Mouse (Mus musculus): ENCODE measurements around the gene Cacna1d. TPM values are rescaled to one million over a fixed set of nuclear protein-coding genes. Genes with fewer than 3 reads are reported as not detected.

Cacna1d gene
- total RNA-seq, 2 experiments from 2014 or later: 0.27 to 0.64 TPM

DNA sequence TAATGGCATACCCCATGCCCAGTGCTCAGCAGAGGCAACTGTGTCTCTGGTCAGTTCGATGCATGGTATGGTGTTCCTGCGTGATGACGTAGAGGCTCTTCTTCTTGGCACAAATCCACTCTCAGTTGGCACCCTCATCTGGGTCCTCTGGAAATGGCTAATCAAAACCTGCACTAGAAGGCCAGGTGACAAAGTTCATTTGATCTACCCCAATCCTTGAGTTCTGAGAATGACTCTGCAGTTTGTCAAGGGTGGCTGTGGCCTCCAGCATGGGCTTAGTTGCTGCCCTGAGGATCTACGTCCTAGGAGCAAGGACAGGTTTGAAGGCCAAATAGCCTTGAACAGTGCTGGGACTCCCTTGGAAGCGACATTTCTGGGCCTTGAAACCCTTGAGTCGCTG is 472.4 kb downstream of the Cacna1d start:
- DNase-seq: no peak

DNA sequence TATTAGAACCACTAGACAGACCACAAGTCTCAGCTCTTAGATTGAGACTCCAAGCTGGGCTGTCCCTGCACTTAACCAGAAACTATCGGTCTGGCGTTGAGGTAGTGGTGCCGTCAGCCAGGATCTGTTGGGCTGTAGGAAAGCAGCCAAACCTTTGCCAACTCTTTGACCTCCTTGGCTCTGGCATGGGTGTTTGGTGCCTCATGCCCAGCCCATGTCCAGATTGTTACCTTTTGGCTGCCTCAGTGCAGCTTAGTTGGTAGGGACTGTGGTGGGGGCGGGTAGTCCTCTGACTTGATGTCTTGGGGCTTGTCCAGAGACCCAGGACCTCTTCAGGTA is 472.8 kb downstream of the Cacna1d start:
- peak; percentile 19 for DNase-seq

DNA sequence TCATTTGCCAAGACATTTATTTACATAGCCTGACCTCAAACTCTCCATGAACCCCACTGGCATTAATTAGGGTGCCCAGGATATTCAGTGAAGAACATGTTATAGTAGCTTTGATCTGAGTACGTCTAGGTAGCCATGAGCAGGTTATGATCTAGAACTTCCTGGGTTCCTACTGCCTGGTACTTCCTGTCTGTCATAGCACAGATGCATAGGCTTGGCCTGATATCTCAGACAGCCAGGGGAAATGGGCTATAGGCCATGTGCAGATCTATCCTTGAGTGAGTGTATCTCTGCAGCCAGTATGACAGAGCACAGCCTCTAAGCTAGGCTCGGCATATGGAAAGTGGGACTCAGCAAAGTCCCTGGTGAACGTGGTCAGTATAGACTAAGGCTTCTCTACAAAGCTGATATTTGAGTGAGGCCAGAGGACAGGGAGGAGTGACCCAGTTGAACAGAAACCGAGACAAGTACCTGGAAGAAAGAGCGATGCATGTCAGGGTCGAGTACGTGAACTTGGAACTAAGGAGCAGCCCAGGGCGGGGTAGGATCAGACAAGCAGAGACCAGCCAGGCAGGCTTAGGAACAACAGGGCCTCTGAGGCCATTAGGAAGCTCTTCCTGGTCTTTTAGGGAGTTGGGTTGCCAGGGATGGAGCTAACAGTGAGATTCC is 473.3 kb downstream of the Cacna1d start:
- DNase-seq: no peak

DNA sequence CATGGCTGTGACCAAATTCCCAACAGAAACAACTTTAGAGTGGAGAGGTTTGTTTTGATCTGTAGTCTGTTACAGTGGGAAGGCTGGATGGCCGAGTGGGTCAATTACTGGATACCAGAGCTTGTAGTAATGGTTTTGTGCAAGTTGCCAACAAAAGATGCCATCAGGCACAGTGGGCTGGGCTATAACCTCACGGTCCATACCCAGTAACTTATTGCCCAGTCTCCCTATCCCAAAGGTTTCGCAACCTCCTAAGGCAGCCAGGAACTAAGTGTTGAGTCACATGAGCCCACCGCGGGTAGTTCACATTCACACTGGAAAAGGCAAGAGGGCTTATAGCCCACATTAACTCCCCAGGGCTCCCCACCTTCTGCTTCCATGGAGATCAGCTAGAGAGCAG is 474.6 kb downstream of the Cacna1d start:
- DNase-seq: no peak

DNA sequence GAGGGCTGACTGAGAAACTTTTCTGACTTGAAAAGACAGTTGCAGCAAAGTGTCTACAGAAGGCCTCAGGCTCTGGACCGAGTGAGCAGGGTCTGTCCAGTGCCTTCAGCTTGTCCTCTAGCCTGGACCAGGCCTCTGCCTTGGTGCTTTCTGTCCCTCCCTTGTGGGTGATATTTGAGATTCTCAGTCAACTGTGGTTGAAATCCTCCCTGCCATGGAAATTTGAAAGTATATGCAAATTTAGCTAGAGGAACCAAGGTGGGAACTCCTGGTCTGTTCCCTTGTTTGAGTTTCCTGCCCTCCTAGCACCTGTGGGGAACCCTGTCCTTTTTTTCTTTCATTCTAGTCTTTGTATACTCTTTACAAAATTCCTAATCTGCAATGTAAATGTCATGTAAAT is 476.2 kb downstream of the Cacna1d start:
- DNase-seq: no peak

DNA sequence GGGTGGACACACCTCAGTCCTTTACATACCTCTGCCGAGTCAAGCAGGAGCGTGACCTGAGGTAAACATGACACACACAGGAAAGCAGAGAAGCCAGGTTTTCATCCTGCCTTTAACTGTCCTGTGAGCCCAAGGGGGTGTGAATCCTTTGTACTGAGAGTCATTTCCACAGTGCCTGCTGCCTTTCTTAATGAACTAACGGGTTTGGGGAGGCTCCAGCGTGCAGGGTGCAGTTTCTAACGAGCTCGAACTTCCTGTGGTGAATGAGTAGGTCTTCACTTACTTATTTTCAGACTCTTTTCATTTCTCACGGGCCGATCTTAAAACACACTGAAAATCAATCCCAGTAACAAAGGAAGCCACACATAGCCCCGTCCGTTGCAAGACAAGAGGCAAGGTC is 476.8 kb downstream of the Cacna1d start:
- DNase-seq: no peak

DNA sequence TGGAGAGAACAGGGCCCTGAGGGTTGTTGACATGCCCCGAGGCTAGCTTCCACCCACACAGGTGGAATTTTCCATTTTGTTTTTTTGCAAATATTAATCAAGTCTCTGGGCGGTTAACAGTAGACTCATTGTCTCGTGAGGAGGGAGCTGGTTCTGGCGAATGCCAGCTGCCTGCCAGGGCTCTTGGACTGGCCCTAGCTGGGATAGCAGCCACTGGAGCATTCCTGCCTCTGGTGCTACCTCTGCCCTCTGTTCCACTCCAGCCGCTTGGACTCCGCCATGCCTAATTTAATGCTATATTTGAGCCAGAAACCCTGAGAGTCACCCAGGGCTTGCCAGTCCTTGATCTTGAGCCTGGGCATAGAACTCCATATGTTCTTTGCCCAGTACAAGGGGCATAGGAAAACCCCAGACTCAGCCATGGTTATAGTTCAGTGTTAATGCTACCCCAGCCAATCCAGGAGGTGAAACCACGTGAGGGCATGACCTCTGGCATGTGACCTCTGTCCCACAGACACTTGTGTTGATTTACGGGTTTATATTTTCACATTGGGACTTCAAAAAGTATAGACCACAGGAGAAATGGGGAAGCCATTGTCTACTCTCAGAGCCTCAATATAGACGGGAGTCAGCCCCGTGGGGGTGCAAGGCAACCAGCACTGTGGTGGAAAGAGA is 479.2 kb downstream of the Cacna1d start:
- DNase-seq: peak; percentile 13

DNA sequence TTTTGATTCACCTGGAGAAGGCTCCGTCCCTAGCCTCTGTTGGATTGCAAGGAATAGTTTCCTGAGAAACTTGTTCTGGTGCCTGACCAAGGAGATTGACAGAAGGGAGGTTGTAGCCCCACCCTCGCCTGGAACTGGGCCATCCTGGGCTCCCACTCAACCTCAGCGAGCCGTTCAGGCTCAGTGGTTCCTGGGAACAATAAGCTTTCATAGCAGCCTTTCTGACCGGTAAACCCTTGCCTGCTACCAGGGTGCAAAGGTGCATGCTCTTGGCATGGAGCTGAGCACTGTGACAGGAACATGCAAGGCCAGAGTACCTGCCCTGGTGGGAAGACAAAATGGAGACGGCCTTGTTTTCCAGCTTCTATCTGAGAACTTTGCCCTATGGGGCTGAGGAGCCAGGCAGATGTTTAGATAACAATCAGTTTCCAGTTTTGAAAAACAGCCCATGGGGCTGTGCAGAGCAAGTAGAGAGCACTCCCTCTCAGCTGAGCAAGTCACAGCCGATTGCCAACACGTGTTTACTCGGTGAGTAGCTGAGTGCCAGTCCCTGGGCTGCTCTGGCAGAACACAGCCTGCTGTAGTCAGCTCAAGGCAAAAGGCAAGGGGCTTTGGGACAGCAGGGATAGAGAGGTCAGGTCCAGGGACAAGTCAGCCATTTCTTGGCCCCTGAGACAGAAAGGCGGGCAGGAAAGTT is 481.2 kb downstream of the Cacna1d start:
- DNase-seq: peak; percentile 42

DNA sequence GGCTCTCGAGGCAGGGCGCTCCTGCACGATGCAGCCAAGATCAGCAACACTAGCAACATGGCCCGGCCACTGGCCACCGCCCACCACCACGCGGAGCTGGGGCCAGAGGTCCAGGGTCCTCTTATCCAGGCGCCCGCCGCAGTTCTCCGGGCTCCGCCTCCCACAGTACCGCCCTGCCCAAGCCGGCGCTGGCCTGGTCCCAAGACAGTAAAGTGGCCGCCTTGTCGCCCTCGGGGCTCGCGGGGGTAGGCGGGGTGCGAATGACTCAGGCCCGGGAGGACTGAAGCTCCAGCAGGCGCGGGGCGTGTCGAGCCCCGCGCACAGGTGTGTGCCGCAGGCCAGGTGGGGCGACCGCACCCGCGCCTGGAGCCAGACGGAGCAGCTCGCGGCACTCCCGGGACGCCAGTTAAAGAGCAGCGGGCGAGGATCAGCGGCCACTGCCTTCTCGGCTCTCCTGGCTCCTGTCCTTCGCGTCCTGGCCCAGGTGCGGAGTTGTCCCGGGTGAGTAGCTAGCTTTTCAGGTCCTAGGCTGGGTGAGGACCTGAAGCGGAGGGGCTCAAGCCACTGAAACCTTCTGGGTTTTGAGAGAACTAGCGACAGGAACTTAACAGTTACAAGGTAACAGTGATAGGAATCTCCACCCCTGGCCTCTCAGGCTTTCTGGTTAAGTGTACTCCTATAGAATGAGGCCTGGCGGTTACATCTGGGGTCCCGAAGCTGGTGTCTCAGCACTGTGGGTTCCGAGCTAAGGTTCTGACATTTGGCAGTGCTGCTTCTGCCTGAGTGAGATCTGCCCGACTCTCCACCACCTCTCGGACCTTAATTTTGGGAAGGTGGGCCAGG is 482.3 kb downstream of the Cacna1d start, which contains the start of the genes Il17rb and Chdh:
Gene Il17rb, minus strand, starts transcription at position 164 of the 843 bp plus-strand sequence.
Gene Chdh, plus strand, starts transcription at position 291 of the 843 bp plus-strand sequence.
- peak; percentile 40 for DNase-seq

DNA sequence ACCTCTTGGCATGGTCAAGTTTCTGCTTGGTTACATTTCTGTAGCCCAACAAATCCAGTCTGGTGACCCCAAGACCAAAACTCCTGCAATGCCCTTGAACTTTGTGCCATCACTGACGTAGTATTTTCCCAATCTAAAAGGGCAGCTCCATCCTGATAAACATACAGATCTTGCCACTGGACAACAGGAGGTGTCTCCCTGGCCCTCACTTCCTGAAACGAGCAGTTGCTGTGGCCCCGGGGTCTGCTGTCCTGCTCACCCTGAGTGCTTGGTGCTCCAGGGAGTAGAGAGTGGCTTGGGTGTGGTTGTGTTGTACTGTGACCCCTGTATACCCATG is 491.8 kb downstream of the Cacna1d start:
- DNase-seq: no peak

DNA sequence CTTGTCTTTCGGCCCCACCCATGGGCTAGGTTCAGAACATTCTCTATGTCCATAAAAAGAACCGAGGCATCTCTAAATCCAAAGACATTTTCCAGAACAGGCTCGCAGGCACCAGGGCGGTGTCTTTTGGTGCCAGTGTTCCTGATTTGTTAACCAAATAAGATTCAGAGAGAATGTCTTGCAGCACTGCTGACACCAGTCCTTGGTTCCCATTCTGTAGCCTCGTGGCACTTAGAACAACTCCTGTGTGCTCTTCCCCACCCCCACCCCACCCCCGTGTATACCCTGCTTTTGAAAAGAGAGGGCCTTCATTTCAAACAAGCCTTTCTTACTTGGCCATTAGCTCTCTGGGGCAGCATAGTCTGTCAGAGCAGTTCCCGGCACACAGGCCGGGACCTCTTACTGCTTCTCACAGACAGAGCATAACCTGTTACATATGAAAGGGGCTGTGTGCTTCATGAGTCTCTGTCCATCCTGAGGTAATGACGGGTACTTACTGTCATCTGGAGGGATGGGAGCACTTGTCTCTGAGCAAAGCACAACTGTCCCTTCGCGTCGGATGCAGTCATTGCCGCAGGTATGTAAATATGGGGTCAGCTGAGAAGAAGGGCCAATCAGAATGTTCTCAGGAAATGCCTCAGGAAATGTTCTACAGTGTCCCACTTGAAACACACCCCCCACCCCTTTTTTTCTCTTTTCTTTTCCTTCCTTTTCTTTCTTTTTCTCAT is 492.3 kb downstream of the Cacna1d start:
- no peak for DNase-seq

DNA sequence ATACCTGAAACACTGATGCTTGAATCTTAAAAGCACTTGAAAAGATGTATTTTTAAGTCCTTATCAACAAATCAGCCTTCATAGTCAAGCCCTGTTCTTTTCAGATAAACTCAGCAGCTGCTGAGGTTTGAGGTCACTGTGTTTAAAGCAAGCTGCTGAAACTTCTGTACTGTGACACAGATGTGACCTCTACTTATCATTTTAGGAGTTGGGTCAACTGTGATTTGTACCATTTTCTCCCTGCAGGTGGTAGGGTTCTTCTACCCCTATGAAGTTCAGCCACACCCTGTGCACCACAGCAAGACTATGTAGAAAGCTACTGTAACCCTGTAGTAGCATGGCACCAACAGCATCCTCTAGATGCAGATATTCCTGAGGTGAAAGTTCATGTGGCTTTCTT is 493.9 kb downstream of the Cacna1d start:
- no peak for DNase-seq

DNA sequence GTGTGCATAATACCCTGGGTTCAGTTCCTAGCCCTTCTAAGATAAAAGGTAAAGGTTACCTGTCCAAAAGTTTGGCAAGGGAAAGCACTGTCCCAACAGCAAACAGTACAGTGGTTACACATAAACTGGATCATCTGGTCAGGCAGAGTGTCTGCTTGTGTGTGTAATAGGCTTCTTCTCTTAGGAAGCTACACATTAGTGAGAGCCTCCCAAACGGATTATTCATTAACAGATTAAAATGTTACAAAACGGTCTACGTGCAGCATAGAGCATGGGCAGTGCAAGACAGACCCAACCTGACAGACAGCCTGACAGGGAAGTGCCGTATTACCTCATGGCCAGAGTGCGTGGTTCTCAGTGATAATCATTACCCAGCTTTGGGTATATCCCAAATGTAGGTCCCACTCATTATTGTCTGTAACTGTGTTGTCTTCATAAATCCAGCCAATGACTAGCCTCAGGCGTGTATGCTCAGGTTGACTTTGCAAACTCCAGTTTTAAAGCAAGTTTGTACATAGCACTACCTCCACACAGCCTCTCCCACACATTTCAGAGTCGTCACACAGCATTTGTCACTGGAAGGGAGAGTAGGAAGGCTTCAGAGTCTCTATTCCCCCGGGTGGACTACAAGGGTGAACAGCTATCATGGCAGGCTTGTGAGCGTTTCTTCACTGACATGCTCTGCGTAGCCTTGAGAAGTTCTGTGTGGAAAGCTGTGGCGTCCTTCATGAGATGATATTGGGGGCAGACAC is 495.1 kb downstream of the Cacna1d start:
- no peak for DNase-seq

DNA sequence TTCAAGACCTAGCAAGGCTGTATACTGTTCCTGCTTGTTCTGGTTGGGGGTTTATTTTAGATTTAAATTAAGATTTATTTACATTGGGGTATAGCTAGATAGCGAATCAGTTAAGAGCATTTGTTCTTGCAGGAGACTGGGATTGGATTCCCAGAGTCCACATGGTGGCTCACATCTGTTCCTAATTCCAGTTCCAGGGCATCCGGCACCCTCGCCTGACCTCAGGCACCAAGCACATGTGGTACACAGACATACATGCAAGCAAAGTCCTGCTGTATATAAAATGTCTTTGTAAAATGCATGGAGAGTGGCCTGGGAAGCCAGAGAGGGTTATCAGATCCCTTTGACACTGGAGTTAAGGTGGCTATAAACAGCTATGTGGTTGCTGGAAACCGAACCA is 496.3 kb downstream of the Cacna1d start:
- DNase-seq: no peak

Other genes starting within 250 kb of the Cacna1d start
- gene Dcp1a, start 11.9 kb downstream of the Cacna1d start, total RNA-seq (2021): 1 to 10 TPM; 8.0 to 8.4 TPM
- 10 to 100 TPM in 1 of 2 experiments, 1 to 10 TPM in 1; 9.1 to 25.6 TPM for gene Tkt, start 56.9 kb upstream of the Cacna1d start, total RNA-seq (2021)
- gene Prkcd, start 134.8 kb upstream of the Cacna1d start, total RNA-seq (2021): 1 to 10 TPM; 5.4 to 5.7 TPM
- gene Rft1, start 162.9 kb upstream of the Cacna1d start, total RNA-seq (2021): 1 to 10 TPM; 4.4 TPM
- 1 to 10 TPM; 7.6 to 7.9 TPM for gene Sfmbt1, start 223.4 kb upstream of the Cacna1d start, total RNA-seq (2021)

Data from gastrocnemius, postnatal 25 days (tissue).